Mouse (Mus musculus): ENCODE data around the gene Rps12. TPM values are rescaled to one million over a fixed set of nuclear protein-coding genes. Genes with fewer than 3 reads are reported as not detected.

The Rps12 gene
- polyA plus RNA-seq (2015; fragmentation: Nextera tagmentation; extraction: Ambion mirVana), result 142 and 148 TPM in 2 replicates

DNA sequence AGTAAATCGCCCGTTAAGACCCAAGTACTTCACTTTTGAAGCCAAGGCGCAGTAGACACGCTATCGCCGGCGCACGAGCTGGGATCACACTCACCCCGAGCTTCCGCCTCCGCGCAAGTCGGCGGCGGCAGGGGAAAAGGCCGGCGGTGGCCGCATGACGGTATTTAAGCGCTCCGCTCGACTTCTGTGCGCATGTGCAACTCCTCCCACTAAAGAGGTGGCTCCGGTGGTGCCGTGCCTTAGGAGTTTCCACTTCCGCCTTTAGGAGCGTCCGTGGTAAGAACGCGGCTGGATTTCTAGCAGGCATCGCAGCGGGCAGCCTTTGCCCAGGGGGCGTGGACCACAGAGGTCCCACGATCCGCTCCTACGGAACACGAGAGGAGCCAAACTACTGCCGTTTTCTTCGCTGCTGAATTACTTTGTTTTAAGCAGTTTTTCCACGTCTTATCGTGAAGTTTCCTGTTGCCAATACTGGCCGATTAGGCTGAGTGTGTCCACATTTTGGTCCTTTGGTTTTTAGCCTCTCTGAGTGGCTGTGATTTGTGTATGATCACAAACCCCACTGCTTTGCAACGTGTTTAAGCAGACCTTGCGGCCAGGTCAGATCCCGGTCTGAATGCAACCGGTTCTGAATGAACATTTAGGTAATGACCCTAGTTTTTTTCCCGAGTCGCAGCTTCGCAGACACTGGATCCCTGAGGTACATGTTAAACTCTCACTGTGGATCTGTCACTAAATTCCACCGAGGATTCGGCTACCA, at the start of gene Rps12:
Gene Rps12, minus strand, starts transcription at position 214 of the 760 bp plus-strand sequence.
- Histone ChIP-seq H3K27ac (peak within 1 kb of the TSS; percentile 69), H3K4me1 (peaks cover 37% of the 10 kb centered on the region), H3K9ac (peak within 1 kb of the TSS; percentile 96), H3K9me3 (replicated peaks) (no peaks in the 10 kb centered on the region), H3K4me2 (peak within 1 kb of the TSS; percentile 96), H3K4me3 (peak within 1 kb of the TSS; percentile 88), H3K36me3 (ENCODE audit: poor library complexity, severe bottlenecking) (peaks cover 31% of the 10 kb centered on the region), H3K27me3 (no peaks in the 10 kb centered on the region)
- ATAC-seq, result peak; percentile 99
- WGBS, result under 1% methylated on average over 51 of the region's 51 CpGs

DNA sequence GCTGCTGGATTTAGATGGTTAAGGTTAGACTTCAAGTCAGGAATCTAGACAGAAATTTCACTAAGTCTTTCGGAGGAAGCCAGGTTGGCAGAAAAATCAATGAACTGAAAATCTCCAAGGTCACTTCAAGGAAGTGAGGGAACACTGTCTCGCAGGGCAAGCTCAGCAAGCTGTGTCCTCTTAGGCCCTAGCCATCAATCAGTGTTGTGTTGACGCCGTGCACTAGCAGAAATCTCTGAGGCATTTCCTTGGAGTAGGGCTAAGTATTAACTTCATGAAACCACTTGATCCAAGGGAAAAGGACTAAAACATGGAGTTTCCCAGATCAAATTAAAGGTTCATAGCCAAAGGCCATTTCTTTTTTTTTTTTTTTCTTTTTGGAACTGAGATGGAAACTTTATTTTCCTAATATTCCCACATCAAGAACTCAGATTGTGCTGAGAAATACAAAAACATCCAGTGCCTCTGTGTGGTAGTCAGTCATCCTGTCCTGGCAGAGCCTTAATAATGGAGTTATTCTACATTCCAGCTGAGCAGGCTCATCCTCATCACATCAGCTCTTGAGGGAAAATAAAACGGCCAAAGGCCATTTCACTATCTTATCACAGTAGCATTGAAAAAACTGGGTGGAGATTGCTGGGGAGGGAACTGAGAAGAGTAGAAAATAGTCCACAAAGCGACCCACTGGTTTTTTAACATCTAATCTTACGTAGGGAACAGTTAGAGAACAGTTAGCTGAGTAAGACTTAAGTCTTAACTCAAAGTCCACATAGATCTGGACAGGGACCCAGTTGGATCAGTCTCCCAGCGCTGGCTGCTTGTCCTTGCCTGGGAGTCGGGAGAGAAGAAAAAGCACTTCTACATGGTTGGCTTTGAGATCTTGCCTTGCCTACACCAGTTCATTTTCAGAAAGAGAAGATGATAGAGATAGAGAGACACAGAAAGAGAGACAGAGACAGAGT, 49.2 kb upstream of the Rps12 start:
- H3K9me3 ChIP-seq (replicated peaks), result no peaks in the 10 kb centered on the region
- H3K27me3 ChIP-seq, result no peaks in the 10 kb centered on the region
- no peak for ATAC-seq
- no peak overlapping the region for H3K4me2 ChIP-seq
- no peaks in the 10 kb centered on the region for H3K4me1 ChIP-seq
- WGBS, result 86% methylated on average over 9 of the region's 9 CpGs
- no peak overlapping the region for H3K4me3 ChIP-seq
- H3K27ac ChIP-seq, result no peak overlapping the region
- no peak overlapping the region for H3K9ac ChIP-seq
- H3K36me3 ChIP-seq (ENCODE audit: poor library complexity, severe bottlenecking), result no peaks in the 10 kb centered on the region

DNA sequence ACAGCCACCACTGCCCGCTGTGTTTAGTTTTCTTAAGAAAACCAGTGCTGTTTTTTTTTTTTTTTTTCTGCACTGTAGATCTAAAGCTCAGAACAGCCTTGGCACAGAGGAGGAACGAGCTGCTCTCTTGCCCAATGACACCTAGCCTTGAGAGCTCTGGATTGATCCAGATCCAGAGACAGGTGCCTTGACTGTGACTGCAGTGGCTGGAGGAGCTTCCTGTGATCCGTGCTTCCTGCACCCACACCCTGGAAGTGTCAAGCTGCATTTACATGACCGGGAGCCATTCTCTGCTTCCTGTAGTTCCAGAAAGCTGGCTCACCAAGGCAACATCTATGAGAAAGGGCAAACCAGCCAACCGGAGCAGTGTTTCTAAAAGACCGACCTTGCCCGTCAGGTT, 39.4 kb upstream of the Rps12 start:
- Histone ChIP-seq H3K9me3 (replicated peaks) (no peaks in the 10 kb centered on the region), H3K27me3 (no peaks in the 10 kb centered on the region), H3K4me1 (no peaks in the 10 kb centered on the region), H3K4me3 (no peak overlapping the region), H3K36me3 (ENCODE audit: poor library complexity, severe bottlenecking) (peaks cover 60% of the 10 kb centered on the region), H3K27ac (no peak overlapping the region), H3K4me2 (no peak overlapping the region), H3K9ac (no peak overlapping the region)
- no peak for ATAC-seq
- 92% methylated on average over 7 of the region's 7 CpGs for WGBS

DNA sequence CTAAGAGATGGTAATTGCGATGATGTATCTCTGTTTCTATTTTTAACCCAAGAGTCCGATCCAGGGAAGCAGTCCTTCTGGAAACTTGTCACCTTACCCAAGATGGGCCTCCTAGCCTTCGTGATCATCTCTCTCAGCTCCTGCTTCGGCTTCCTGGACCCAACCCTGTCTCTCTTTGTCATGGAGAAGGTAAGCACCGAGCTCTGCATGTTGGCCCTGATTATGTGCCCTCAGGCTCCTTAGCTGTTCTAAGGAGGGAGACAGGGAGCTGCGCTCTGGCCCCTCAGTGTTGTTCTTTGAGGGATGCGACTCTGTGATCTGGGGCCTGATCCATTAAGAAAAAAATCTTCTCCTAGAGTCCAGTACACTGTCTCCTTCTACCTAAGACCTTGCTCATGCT, 29.2 kb upstream of the Rps12 start:
- no peak overlapping the region for H3K9ac ChIP-seq
- no peaks in the 10 kb centered on the region for H3K9me3 ChIP-seq (replicated peaks)
- no peak overlapping the region for H3K27ac ChIP-seq
- no peak overlapping the region for H3K4me3 ChIP-seq
- no peaks in the 10 kb centered on the region for H3K27me3 ChIP-seq
- peaks cover 34% of the 10 kb centered on the region for H3K36me3 ChIP-seq (ENCODE audit: poor library complexity, severe bottlenecking)
- peaks cover 6% of the 10 kb centered on the region for H3K4me1 ChIP-seq
- no peak overlapping the region for H3K4me2 ChIP-seq
- 92% methylated on average over 7 of the region's 7 CpGs for WGBS
- no peak for ATAC-seq

DNA sequence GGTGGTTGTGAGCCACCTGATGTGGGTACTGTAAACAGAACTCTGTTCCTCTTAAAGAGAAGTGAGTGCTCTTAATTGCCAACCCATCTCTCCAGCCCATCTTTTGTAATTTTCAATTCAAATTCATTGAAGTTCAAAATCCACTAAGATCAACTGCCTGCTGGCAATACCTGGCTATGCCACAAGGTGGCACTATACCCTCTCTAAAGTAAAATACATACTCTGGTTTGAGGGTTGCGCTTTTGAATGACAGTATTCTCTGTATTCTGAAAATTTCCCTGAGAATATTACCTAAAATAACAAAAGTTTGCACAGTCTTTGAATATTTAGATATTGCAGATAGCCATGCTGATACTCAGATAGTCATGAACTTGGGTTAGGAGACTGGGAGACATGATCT, 28.1 kb upstream of the Rps12 start:
- H3K4me1 ChIP-seq, result peaks cover 6% of the 10 kb centered on the region
- H3K9ac ChIP-seq, result no peak overlapping the region
- 43% methylated on average over 1 of the region's 1 CpGs for WGBS
- H3K36me3 ChIP-seq (ENCODE audit: poor library complexity, severe bottlenecking), result peaks cover 27% of the 10 kb centered on the region
- H3K9me3 ChIP-seq (replicated peaks), result no peaks in the 10 kb centered on the region
- no peak overlapping the region for H3K4me2 ChIP-seq
- H3K4me3 ChIP-seq, result no peak overlapping the region
- no peak overlapping the region for H3K27ac ChIP-seq
- H3K27me3 ChIP-seq, result no peaks in the 10 kb centered on the region
- ATAC-seq, result peak; percentile 43

DNA sequence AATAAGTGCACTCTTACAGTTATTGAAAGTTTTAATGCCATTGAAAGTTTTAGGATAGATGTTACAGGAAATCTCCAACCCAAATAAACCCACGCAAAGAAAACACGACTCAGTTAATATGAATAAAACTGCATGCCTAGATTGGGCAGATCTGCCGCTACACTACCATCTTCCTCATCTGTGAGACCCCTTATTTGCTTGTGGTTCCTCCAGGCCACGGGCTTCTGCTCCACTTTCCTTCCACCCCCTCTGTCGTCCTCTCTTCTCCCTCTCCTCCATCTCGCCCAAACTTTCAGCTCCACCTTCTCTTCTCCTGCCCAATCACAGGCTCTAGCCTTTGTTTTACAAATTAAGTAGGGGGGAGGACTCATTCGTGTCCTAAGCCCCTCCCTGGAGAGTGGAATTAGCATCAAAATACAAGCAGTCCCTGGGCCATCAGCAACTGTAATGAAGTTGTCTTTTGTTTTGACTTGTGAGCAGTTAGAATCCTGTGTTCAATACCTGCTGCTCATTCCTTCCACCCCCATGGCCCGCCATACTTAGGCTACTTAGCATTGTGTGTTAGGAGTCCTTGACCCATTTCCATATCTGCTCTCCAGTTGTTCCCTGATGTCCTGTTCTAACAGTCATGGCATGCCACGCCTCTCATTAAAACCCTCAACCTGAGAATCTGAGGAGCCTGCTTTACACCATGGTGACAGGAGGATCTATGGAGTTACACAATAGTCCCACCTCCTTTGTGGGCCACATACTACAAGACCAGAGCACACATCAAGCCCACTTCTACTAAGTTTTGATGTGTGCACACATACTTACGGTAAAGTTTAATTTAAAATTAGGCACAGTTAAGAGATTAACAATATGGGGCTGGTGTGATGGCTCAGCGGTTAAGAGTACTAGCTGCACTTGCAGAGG, 26.0 kb upstream of the Rps12 start:
- WGBS, result 33% methylated on average over 11 of the region's 11 CpGs
- Histone ChIP-seq H3K36me3 (ENCODE audit: poor library complexity, severe bottlenecking) (peaks cover 25% of the 10 kb centered on the region), H3K9ac (no peak overlapping the region), H3K9me3 (replicated peaks) (no peaks in the 10 kb centered on the region), H3K27me3 (no peaks in the 10 kb centered on the region), H3K4me1 (peaks cover 6% of the 10 kb centered on the region), H3K4me3 (no peak overlapping the region), H3K27ac (no peak overlapping the region), H3K4me2 (no peak overlapping the region)
- peak; percentile 64; the same call in 1 of the 2 replicates for ATAC-seq

DNA sequence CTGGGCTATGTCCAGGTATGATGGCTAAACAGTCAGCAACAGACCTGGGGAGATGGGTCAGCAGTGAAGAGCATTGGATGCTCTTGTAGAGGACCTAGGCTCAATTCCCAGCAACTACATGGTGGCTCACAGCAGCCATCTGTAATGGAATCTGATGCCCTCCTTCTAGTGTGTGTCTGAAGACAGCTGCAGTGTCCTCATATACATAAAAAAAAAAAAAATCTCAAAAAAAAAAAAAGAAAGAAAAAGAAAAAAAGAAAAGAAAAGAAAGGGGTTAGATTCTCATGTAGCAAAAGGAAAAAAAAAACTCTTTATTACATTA, 25.3 kb upstream of the Rps12 start:
- peaks cover 6% of the 10 kb centered on the region for H3K4me1 ChIP-seq
- no peaks in the 10 kb centered on the region for H3K27me3 ChIP-seq
- no peak overlapping the region for H3K4me3 ChIP-seq
- ATAC-seq, result 0 out of 2 replicates have a peak, but pooled peaks have one; percentile 46
- no peaks in the 10 kb centered on the region for H3K9me3 ChIP-seq (replicated peaks)
- peaks cover 31% of the 10 kb centered on the region for H3K36me3 ChIP-seq (ENCODE audit: poor library complexity, severe bottlenecking)
- H3K27ac ChIP-seq, result no peak overlapping the region
- H3K4me2 ChIP-seq, result no peak overlapping the region
- H3K9ac ChIP-seq, result no peak overlapping the region

DNA sequence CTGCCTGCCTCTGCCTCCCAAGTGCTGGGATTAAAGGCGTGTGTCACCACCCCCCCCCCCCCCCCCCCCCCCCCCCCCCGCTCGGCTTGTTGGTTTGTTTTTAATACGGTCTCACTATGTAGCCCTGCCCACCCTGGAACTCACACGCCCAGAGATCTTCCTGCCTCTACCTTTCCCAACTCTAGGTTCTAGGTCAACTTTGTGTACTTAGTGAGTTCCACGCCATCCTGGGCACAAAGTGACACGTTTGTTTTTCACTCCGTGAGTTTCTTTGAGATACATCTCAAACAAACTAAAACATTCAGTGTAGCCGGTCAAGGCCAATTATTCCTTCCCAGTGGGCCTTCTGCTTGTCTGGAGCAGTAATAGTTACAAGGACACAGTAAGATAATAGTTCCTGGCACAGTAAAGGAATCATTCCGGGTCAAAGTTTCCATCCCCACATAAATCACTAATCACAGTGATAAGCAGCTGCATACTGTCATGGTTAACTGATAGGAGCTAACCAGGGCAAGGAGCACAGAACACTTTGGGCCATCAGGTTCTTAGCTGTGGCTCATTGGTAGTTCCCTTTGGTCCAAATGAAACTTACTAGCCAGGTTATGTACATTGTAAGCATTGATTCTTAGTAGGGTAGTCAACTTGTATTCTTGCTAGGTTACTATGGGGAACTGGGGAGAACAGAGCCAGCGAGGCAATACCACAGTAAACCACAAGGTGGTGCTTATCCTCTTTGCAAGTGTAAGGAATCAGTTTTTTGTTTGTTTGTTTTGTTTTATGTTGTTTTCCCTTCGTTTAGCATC, 24.8 kb upstream of the Rps12 start:
- peaks cover 6% of the 10 kb centered on the region for H3K4me1 ChIP-seq
- H3K9me3 ChIP-seq (replicated peaks), result no peaks in the 10 kb centered on the region
- H3K4me2 ChIP-seq, result no peak overlapping the region
- H3K4me3 ChIP-seq, result no peak overlapping the region
- no peak; the same call in 1 of the 2 replicates for ATAC-seq
- H3K27me3 ChIP-seq, result no peaks in the 10 kb centered on the region
- no peak overlapping the region for H3K27ac ChIP-seq
- H3K9ac ChIP-seq, result no peak overlapping the region
- 77% methylated on average over 9 of the region's 12 CpGs for WGBS
- peaks cover 33% of the 10 kb centered on the region for H3K36me3 ChIP-seq (ENCODE audit: poor library complexity, severe bottlenecking)

DNA sequence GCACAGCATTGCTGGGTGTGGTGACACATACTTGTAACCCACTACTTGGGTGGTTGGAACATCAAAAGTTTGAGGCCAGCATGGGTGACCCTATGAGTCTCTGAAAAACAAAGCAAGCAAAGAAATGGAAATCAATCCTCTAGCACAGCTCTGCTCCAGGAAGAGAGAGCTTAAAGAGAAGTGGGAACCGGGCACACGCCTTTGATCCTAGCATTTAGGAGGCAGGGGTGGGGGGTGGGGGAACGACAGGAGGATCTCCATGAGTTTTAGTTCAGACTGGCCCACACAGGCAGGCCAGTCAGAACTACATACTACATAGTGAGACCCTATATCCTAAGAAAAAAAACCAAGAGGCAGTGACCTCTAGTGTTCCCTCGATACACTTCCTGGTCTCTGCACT, 19.1 kb upstream of the Rps12 start:
- peaks cover 71% of the 10 kb centered on the region for H3K36me3 ChIP-seq (ENCODE audit: poor library complexity, severe bottlenecking)

DNA sequence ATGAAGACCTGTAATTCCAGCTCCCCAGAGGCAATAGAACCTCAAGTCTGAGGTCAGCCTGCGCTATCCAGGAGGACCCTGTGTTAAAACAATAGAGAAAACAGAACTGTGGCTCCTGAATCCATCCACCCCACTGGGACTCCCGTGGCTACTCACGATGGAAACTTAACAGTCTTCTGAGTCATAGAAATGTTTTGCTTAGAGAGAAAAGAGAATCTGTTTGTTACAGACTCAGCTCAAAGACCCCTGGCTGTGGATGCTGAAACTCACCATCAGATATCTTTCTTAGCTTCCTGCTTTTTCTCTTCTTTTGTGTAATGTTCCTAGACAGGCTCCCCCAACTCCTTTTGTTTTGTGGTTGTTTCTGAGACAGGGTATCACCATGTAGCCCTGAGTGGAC, 17.6 kb upstream of the Rps12 start:
- Histone ChIP-seq H3K27me3 (no peaks in the 10 kb centered on the region), H3K36me3 (ENCODE audit: poor library complexity, severe bottlenecking) (peaks cover 72% of the 10 kb centered on the region), H3K9me3 (replicated peaks) (no peaks in the 10 kb centered on the region), H3K4me1 (no peaks in the 10 kb centered on the region), H3K4me2 (no peak overlapping the region), H3K27ac (no peak overlapping the region), H3K4me3 (no peak overlapping the region), H3K9ac (no peak overlapping the region)
- 65% methylated on average over 3 of the region's 3 CpGs for WGBS
- ATAC-seq, result no peak

More for the DNA sequence above, 19.1 kb upstream of the Rps12 start:
- WGBS, result 30% methylated on average over 4 of the region's 4 CpGs
- Histone ChIP-seq H3K4me1 (no peaks in the 10 kb centered on the region), H3K9ac (no peak overlapping the region), H3K9me3 (replicated peaks) (no peaks in the 10 kb centered on the region), H3K27me3 (no peaks in the 10 kb centered on the region), H3K27ac (no peak overlapping the region), H3K4me2 (no peak overlapping the region), H3K4me3 (no peak overlapping the region)
- ATAC-seq, result no peak

DNA sequence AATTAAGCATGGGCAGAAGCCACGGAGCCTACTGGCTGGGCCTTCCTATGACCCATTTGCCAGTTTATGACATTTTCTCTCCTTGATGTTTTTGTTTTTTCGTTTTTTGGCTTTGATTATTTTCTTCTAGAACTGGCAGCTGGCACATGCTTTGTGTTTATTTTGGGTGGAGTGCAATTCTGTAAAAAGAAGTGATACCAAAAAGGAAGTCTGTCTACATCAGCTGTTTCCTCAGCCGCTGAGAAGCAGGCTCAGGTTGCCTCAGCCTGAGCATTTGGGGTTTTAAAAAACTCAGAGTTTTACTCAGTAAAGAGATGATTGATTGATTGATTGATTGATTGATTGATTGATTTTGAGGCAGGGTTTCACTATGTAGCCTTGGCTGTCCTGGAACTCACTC, 15.8 kb upstream of the Rps12 start:
- WGBS, result 73% methylated on average over 3 of the region's 3 CpGs
- no peaks in the 10 kb centered on the region for H3K27me3 ChIP-seq
- H3K4me2 ChIP-seq, result no peak overlapping the region
- H3K36me3 ChIP-seq (ENCODE audit: poor library complexity, severe bottlenecking), result peaks cover 60% of the 10 kb centered on the region
- no peaks in the 10 kb centered on the region for H3K9me3 ChIP-seq (replicated peaks)
- H3K4me3 ChIP-seq, result no peak overlapping the region
- H3K4me1 ChIP-seq, result peaks cover 4% of the 10 kb centered on the region; the same call in 1 of the 2 replicates
- H3K9ac ChIP-seq, result no peak overlapping the region
- H3K27ac ChIP-seq, result no peak overlapping the region
- ATAC-seq, result no peak

Measured in forebrain, embryonic 13.5 days (tissue).